Mouse (Mus musculus): Measurements from ENCODE around the gene Sult6b2.

GRCm38 (mm10) chr6:142837326-142837725, 33.0 kb upstream of the Sult6b2 start:
- TF ChIP-seq CTCF (IDR thresholded peaks at IDR 0.05; ENCODE audit: low read depth, low read length) (no peak), EP300 (IDR thresholded peaks at IDR 0.05; ENCODE audit: insufficient read depth, low read depth, low read length) (no peak), POLR2A (IDR thresholded peaks at IDR 0.05; ENCODE audit: insufficient read depth, low read length) (no peak)
